Mouse (Mus musculus) heart, adult 18-20 months (tissue): Measurements from ENCODE around the gene Serpina6. TPM values are rescaled to one million over a fixed set of nuclear protein-coding genes. Genes with fewer than 3 reads are reported as not detected.
A peak's percentile ranks its signal among the peaks of the same experiment; 100 is the strongest.

ENCODE experiments used
- DNase-seq, 2 experiments: peaks; one replicate each; pipeline ENCODE4 v3.0.0; 2021 to 2022; ENCODE audit warnings: mixed read lengths in 1 of 2
- total RNA-seq, 2 experiments: library from RNA; stranded (reverse); gene quantifications; 2 replicates each; pipeline ENCODE4 v1.2.3; 2021

Serpina6 gene
- total RNA-seq, 2 experiments from 2014 or later, result not detected

- no peak for DNase-seq
Observed at GRCm38 (mm10) chr12:103655123-103656044, 1.6 kb downstream of the Serpina6 start.

- DNase-seq, result no peak
Observed at GRCm38 (mm10) chr12:103653836-103654235, 3.2 kb downstream of the Serpina6 start.

GRCm38 (mm10) chr12:103646314-103646713 lies 10.7 kb downstream of the Serpina6 start:
- no peak for DNase-seq

GRCm38 (mm10) chr12:103644601-103645000 lies 12.4 kb downstream of the Serpina6 start:
- no peak for DNase-seq

- DNase-seq, result no peak
Observed at GRCm38 (mm10) chr12:103643818-103644217, 13.2 kb downstream of the Serpina6 start.

- peak; percentile 35 to 89 for DNase-seq
Observed at GRCm38 (mm10) chr12:103643336-103643735, 13.7 kb downstream of the Serpina6 start.

- DNase-seq, result no peak
Observed at GRCm38 (mm10) chr12:103635846-103636245, 21.2 kb downstream of the Serpina6 start.

- no peak for DNase-seq
Observed at GRCm38 (mm10) chr12:103634430-103634829, 22.6 kb downstream of the Serpina6 start.

- DNase-seq, result no peak
Observed at GRCm38 (mm10) chr12:103631203-103631612, 25.8 kb downstream of the Serpina6 start, which contains the start of gene Serpina10. Gene Serpina10, minus strand, starts transcription at chr12:103631444.

GRCm38 (mm10) chr12:103616860-103617261 lies 40.2 kb downstream of the Serpina6 start:
- no peak for DNase-seq

GRCm38 (mm10) chr12:103615734-103616133 lies 41.3 kb downstream of the Serpina6 start:
- no peak for DNase-seq

- DNase-seq, result no peak
Observed at GRCm38 (mm10) chr12:103615141-103615540, 41.9 kb downstream of the Serpina6 start.

GRCm38 (mm10) chr12:103601839-103602238 lies 55.2 kb downstream of the Serpina6 start:
- DNase-seq, result no peak

- no peak for DNase-seq
Observed at GRCm38 (mm10) chr12:103600364-103600763, 56.6 kb downstream of the Serpina6 start.

- no peak for DNase-seq
Observed at GRCm38 (mm10) chr12:103598411-103598810, 58.6 kb downstream of the Serpina6 start.

Other genes starting within 250 kb of the Serpina6 start
- gene 9330161L09Rik, start 249.4 kb downstream of the Serpina6 start, total RNA-seq, result 1 to 10 TPM; 1.2 to 1.6 TPM
- gene Ddx24, start 231.4 kb downstream of the Serpina6 start, total RNA-seq, result 10 to 100 TPM; 88.3 to 91.5 TPM
- 100 to 1,000 TPM in 1 of 2 experiments, 10 to 100 TPM in 1; 53.9 to 125 TPM for gene Ifi27, start 223.0 kb downstream of the Serpina6 start, total RNA-seq
- 10 to 100 TPM; 48.4 to 73.7 TPM for gene Ifi27l2a, start 213.5 kb downstream of the Serpina6 start, total RNA-seq
- gene Ifi27l2b, start 200.0 kb downstream of the Serpina6 start, total RNA-seq, result not detected
- gene Ppp4r4, start 124.9 kb downstream of the Serpina6 start, total RNA-seq, result under 1 TPM; 0.31 to 0.32 TPM
- gene Serpina10, start 25.8 kb downstream of the Serpina6 start, total RNA-seq, result under 1 TPM in 1 of 2 experiments, not detected in 1; 0.26 TPM
- not detected for gene Serpina16, start 18.9 kb upstream of the Serpina6 start, total RNA-seq
- gene Serpina1f, start 38.3 kb upstream of the Serpina6 start, total RNA-seq, result not detected
- gene Serpina1d, start 116.4 kb upstream of the Serpina6 start, total RNA-seq, result under 1 TPM; 0.30 to 0.75 TPM
- 1 to 10 TPM in 1 of 2 experiments, under 1 TPM in 1; 0.94 to 2.0 TPM for gene Serpina1b, start 173.2 kb upstream of the Serpina6 start, total RNA-seq
- not detected for gene Serpina1a, start 206.3 kb upstream of the Serpina6 start, total RNA-seq
- not detected for gene Serpina1c, start 247.7 kb upstream of the Serpina6 start, total RNA-seq